Mouse (Mus musculus) brain, embryonic 14.5 days (tissue): ENCODE data around the gene Ces1a. TPM values are rescaled to one million over a fixed set of nuclear protein-coding genes. Genes with fewer than 3 reads are reported as not detected.

ENCODE experiments used
- DNase-seq: peaks from one replicate; pipeline ENCODE4 v3.0.0-alpha.2; 2011; ENCODE audit warnings: low read depth
- CTCF ChIP-seq: fragments of 200-500 bp; IDR thresholded peaks from 2 replicates; pipeline ENCODE4 v1.5.1; 2012; ENCODE audit warnings: inconsistent platforms, mild to moderate bottlenecking, moderate library complexity, borderline replicate concordance; ENCODE audit not compliant: insufficient read depth, insufficient read length; ENCODE audit errors: extremely low read depth
- POLR2A ChIP-seq: fragments of 200-500 bp; IDR thresholded peaks from 2 replicates; pipeline ENCODE4 v1.6.1; 2012; ENCODE audit warnings: mild to moderate bottlenecking, inconsistent platforms, borderline replicate concordance; ENCODE audit not compliant: poor library complexity, insufficient read depth, insufficient read length, severe bottlenecking; ENCODE audit errors: extremely low read depth
- polyA plus RNA-seq: library from polyadenylated mRNA; depleted of rRNA; stranded (reverse); fragments of >200 nt; gene quantifications from 2 replicates; pipeline ENCODE4 v1.2.3, GENCODE M21; 2012

The Ces1a gene
- polyA plus RNA-seq, 1 experiment = not detected

GRCm38 (mm10) chr8:93040776-93041567 is 7.0 kb downstream of the Ces1a start:
- DNase-seq = no peak
- TF ChIP-seq POLR2A (no peak), CTCF (no peak)

- no peak for TF ChIP-seq POLR2A
- TF ChIP-seq CTCF = no peak
- DNase-seq = no peak
These were observed 7.7 kb downstream of the Ces1a start for GRCm38 (mm10) chr8:93040256-93040655.

- TF ChIP-seq POLR2A (no peak), CTCF (no peak)
- DNase-seq = no peak
These were observed 9.2 kb downstream of the Ces1a start for GRCm38 (mm10) chr8:93038831-93039230.

- TF ChIP-seq CTCF (no peak), POLR2A (no peak)
These were observed 17.3 kb downstream of the Ces1a start for GRCm38 (mm10) chr8:93030664-93031063.

GRCm38 (mm10) chr8:93021738-93022137 is 26.3 kb downstream of the Ces1a start:
- TF ChIP-seq POLR2A (no peak), CTCF (peak; percentile 17; the same call in 1 of the 2 replicates)
- no peak for DNase-seq

More at GRCm38 (mm10) chr8:93030664-93031063, 17.3 kb downstream of the Ces1a start:
- DNase-seq = no peak

DNA sequence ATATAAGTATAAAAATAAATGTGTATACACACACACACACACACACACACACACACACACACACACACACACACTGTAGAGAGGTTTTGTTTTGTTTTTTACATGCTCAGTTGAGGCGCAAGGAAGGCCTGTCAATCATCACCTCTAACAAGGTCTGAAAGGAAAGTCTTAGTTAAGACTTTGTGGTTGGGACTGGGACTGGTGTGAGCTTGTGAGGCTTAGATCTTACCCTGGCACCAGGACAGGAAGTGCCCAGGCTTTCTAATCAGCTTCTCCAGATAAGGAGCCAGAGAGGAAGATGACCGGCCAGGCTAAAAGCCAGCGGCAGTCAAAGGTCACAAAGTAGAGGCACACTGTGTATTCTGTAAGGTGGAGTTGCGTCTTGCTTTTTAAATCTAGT is 33.7 kb downstream of the Ces1a start:
- DNase-seq = no peak
- TF ChIP-seq CTCF = no peak
- no peak for TF ChIP-seq POLR2A

- peak; percentile 9 for DNase-seq
- TF ChIP-seq POLR2A = no peak
- TF ChIP-seq CTCF = peak; percentile 40; the same call in 1 of the 2 replicates
These were observed 35.8 kb downstream of the Ces1a start for GRCm38 (mm10) chr8:93012226-93012625.

- TF ChIP-seq CTCF (peak; percentile 96), POLR2A (no peak)
- DNase-seq = peak; percentile 90
These were observed 36.6 kb downstream of the Ces1a start for GRCm38 (mm10) chr8:93011439-93011838.

DNA sequence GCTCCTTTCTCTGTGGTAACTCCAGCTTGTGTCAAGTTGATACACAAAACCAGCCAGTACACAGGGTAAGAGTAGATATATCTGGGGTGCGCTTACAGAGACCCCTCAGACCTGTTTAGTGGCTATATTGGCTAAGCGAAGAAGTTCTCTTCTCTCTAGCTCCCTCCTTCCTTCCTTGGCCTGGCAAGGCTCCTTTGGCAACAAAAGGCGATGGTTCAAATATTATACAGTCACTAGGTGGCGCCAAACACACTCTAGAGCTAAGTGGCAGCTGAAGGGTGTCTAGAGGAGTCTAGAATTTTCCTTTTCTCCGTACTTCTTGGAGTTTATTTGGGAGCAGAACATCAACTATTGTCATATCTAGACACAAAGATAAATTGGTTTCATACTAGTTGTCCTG is 37.7 kb downstream of the Ces1a start:
- TF ChIP-seq POLR2A = no peak
- TF ChIP-seq CTCF = peak; percentile 70; the same call in 1 of the 2 replicates
- DNase-seq = peak; percentile 74

DNA sequence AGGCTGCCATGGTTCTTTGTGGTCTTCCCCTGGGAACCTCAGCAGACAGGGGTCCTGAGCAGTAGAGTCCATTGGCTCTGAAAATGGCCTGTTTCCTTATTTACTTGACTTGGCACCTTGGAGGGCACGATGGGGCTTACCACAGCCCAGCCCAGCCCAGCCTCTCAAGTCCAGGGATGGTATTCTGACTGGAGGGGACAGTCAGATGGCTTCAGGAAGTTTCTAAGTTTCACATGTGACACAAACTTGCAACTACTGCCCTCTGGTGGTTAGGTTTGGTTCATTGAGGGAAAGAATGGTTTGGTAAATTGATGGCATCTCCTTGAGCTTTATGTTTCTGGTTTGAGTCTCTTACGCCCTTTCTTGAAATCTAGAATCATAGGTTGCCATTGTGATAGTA is 49.4 kb downstream of the Ces1a start:
- TF ChIP-seq CTCF (peak; percentile 65; the same call in 1 of the 2 replicates), POLR2A (no peak)
- peak; percentile 81 for DNase-seq

DNA sequence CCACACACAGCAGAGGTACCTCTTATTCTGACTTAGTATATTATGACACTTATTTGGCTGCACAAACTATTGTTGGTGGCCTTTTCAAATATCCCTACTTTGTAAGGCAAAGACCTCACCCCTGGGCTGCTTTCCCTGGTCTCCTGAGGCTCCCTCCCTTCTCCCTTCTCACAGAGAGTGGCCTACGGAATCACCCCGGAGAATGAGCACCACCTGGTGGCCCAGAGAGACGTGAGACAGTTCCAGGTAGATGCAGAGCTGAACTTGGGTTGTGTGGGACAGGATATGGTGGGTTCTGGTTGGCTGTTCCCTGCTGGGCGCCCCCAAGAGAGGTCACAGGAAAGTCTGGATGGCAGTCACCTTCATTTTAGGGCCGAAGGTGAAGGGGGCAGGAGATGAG is 51.2 kb downstream of the Ces1a start:
- peak; percentile 32 for DNase-seq
- TF ChIP-seq CTCF = peak; percentile 65
- TF ChIP-seq POLR2A = no peak

DNA sequence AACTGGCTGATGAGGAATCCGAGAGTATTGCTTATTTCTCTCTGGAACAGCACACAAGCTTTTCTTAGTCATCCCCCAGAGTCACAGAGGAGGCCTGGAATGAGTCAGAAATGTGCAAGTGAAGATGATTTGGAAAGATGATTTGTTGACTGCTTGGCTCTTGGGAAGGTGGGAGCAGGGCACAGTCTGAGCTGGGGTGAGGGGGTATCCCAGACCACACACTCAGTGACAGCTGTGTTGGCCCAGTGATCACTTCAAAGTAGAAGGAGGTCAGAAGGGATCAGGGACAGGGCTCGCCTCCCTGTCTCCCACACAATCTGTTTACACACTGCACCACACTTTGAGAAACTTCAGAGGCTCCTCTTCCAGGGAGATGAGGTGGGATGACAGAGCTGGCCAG is 63.6 kb downstream of the Ces1a start:
- DNase-seq = no peak
- no peak for TF ChIP-seq CTCF
- no peak for TF ChIP-seq POLR2A

GRCm38 (mm10) chr8:92982491-92982890 is 65.5 kb downstream of the Ces1a start:
- no peak for DNase-seq
- no peak for TF ChIP-seq CTCF
- no peak for TF ChIP-seq POLR2A
